Mouse (Mus musculus): ENCODE measurements around the gene Igf1.

The Igf1 gene

DNA sequence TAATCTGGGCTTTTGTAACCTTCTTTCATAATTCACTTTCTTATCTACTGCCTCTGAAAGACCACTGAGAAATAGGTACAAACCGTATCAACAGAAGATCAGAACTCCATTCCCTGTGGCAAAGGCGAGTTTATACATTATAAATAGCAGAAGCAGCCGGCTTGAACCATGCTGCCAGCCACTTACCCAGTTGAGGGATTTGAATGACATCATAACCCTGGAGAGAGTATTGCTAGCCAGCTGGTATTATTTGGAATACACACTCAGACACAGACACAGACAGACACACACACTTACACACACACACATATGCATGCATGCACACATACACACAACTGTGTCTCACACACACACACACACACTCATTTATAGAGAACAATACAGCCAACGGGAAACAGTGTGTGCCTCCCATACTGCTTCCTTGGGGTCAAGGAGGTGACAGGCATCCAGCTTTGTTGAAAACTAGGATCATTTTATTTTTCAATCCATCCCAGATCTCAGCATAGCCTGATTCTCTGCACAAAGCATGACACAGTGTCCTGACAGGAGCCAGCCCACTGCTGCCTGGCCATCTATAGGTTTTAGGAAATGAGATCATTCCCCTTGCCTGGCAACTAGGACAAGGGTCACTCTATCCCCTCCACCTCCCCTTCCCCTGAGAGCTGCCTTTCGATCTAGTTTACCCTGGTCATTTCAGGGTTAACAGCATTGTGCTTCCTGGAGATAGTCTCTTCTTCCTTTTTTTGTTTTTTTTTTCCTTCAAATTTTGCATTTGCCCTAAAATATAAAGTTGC lies at the start of gene Igf1:
Gene Igf1, plus strand, starts transcription at position 253 of the 794 bp plus-strand sequence.
- DNase-seq = no peak

DNA sequence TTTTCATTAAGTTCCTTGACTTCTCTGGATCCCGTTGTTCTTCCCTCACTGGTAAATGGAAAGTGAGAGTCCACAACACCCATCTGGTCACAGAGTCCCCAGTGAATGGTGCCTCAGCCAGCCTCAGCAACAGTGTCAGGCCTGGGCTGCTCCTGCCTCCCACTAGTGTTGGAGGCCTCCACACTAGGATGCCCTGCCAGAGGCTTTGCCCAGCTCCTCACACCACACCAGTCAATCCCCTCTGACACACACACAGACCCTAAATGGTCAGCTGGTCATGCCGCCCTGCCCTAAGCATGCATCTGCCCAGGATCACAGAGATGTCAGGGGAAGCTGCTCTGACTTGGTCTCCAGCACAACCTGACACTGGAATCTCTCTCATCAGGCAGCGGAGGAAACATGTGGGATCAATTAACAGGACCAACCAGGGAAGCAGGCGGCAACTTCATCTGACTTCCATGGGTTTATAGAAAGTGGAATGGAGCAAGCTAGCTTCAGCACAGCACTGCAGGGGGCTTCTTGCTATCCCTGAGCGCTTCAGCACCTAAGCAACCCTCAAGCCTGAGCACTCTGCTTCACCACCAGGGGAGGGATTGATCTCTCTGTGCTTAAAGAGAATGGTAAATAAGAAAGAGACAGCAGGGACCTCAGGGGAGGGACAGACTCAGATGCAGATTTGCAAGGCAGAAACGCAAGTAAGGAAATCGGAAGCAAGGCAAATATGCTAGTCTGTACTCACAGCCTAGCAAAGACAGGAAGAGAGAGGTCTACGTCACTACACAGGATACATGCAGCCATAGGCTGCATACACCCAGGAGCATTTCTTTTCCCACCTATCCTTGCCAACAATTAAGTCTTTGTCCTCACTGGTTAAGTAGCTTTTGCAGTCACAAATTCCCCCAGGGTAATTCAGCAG lies 45.6 kb upstream of the Igf1 start:
- no peak for DNase-seq

- no peak for DNase-seq
These were observed 44.9 kb upstream of the Igf1 start for GRCm38 (mm10) chr10:87813073-87813590.

DNA sequence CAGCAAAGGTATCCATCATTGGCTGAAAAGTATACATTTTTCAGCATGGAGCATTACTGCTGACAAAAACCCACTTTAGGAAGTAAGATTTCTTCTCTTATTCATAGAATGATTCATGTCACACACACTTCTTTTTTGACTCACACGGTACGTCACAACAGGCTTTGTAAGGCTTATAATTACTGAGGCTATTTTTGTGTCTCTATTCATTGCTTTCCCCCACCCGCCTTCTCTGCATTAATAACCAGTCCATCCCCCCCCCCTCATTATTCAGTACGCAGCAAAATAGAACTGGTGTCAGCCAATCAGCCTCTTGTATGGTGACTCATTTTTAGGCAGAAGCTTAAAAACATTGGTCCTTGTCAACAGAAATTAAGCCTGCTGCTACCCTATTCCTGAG lies 41.2 kb upstream of the Igf1 start:
- no peak for DNase-seq

- no peak for DNase-seq
These were observed 40.3 kb upstream of the Igf1 start for GRCm38 (mm10) chr10:87817786-87818185.

- no peak for DNase-seq
These were observed 36.2 kb upstream of the Igf1 start for GRCm38 (mm10) chr10:87821906-87822305.

DNA sequence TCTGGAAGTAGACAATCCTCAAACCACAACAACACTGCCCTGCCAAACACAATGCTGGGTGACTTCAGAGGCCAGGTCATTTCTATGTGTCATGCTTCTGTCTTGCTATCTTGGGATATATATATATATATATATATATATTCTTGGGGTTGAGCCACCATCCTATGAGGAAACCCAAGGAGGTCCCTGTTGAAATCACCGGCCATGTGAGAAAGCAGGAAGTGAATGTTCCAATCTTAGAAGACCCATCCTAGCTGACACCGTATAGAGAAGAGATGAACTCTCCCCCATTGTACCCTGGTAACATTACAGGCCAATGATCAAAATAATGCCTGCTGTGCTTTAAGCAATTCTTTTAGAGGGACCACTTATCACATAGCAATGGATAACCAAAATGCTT lies 28.1 kb upstream of the Igf1 start:
- no peak for DNase-seq

DNA sequence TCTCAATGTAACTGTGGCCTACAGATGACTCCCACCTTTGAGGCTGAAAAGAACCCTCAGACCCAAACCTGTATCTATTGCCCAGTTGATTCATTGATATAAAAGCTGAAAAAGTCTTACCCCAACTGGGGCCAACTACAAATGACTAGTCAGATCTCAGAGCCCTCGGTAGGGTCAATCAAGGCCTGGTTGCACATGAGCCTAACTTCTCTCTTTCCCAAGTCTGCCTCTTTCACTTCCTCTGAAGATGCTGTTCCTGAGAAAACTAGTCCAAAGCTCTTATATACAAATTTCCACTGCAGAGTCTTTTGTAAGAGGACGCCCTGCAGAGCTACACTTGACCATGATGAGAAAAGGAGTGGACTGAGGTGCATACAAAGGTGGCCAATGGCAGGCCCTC lies 27.4 kb upstream of the Igf1 start:
- no peak for DNase-seq

- DNase-seq = no peak
These were observed 26.0 kb upstream of the Igf1 start for GRCm38 (mm10) chr10:87832101-87832500.

GRCm38 (mm10) chr10:87839454-87839853 lies 18.6 kb upstream of the Igf1 start:
- DNase-seq = no peak

DNA sequence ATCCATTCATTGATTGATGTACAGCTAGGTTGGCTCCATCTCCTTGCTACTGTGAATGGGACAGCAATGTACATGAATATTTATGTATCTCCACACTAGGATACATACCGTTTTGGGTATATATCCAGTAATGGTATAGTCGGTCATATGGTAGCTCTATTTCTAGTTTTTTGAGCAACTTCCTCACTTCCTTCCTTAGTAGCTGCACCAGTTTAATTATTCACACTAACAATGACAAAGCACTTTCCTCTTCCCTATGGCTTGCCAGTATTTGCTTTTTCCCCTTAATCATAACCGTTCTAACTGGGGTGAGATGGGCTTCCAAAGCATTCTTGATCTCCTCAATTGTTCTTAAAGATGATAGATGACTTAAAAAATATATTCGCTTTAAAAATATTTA lies 15.6 kb upstream of the Igf1 start:
- DNase-seq = no peak

DNA sequence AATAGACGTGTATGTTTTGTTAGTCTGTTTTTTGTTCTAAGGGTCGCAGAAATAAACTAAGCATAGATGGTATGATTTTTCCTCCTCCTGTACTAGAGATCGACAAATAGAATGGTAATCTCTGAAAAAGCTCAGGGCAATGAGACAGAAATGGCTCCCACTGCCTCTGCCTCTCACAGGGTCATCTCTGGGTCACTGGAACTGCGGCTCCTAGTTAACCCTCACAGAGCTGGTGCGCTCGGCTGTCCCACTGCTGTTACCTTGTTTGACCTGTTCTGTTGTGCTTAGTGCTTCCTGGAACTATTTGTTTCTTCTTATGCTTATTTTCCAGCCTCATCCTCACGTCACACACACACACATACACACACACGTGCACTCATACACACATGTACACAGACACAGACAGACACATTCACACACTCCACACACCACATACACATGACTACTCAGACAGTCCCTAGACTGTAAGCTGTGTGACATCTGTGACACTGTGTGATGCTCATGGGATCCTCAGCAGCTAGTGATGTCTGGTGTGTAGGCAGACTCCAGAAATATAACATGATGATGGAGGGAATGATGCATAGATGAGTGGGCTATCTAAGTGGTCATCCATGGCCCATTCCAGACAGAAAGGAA lies 13.0 kb upstream of the Igf1 start:
- DNase-seq = no peak

- DNase-seq = no peak
These were observed 10.2 kb upstream of the Igf1 start for GRCm38 (mm10) chr10:87847882-87848281.

DNA sequence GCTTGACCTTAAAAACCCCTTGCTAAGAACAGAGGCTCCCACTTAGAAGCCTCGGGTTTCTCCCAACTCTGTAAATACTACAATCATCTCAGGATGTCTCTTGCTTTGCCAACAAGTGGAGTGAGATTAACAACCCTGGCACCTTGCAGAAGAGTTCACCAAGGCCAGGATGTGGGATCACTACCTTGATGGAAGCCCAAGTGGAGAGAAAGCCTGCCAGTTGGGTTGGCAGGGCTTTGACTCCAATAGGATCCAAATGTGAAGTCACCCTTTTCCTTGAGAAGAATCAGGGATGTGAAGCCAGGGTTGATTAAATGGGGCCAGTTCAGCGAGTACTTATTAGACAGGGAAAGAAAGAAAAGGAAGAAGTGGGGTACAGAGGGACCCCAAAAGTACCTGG lies 9.6 kb upstream of the Igf1 start:
- DNase-seq = no peak

GRCm38 (mm10) chr10:87851492-87851891 lies 6.6 kb upstream of the Igf1 start:
- no peak for DNase-seq

DNA sequence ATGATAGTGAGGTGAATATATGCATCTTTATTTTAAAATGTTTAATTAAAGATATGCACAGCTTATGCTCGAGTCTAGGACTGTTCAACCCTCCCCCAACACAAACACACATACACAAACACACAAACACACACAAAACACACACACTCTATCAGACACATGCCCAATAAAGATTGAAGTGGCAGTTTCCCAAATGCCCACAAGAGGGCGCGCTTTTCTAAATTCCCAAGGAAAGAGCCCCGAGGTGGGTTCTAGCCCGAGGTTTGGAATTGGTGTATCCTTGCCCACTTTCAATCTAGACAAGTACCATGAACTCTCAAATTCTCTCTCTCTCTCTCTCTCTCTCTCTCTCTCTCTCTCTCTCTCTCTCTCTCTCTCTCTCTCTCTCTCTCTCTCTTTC lies 3.7 kb upstream of the Igf1 start:
- peak; percentile 15 for DNase-seq

- no peak for DNase-seq
These were observed 2.5 kb upstream of the Igf1 start for GRCm38 (mm10) chr10:87855423-87856122.

GRCm38 (mm10) chr10:87857215-87857955 lies 680 bp upstream of the Igf1 start:
- no peak for DNase-seq

DNA sequence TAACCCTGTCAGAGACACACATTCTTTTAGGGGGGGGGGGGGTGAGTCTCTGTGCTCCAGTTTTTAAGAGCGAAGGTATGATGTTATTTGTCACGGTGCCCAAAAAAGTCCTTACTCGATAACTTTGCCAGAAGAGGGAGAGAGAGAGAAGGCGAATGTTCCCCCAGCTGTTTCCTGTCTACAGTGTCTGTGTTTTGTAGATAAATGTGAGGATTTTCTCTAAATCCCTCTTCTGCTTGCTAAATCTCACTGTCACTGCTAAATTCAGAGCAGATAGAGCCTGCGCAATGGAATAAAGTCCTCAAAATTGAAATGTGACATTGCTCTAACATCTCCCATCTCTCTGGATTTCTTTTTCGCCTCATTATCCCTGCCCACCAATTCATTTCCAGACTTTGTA lies 874 bp downstream of the Igf1 start:
- DNase-seq = no peak

- DNase-seq = no peak
These were observed 1.4 kb downstream of the Igf1 start for GRCm38 (mm10) chr10:87859453-87859852.

- DNase-seq = no peak
These were observed 2.4 kb downstream of the Igf1 start for GRCm38 (mm10) chr10:87860181-87861103.

Measured in cerebellum, adult 9-10 months (tissue).